Mouse (Mus musculus) testis, adult 2 months (tissue): ENCODE results near the gene Mrfap1.

ENCODE experiments used
- CTCF ChIP-seq: fragments of 200-500 bp; IDR thresholded peaks from 2 replicates; pipeline ENCODE4 v1.5.1; 2012; ENCODE audit warnings: low read depth, mild to moderate bottlenecking, inconsistent platforms, low read length, moderate library complexity; ENCODE audit not compliant: control insufficient read depth, insufficient read depth, insufficient replicate concordance
- POLR2A ChIP-seq: fragments of 200-500 bp; IDR thresholded peaks from 2 replicates; pipeline ENCODE4 v1.6.1; 2012; ENCODE audit warnings: low read depth, mild to moderate bottlenecking, inconsistent platforms, low read length, moderate library complexity; ENCODE audit not compliant: control insufficient read depth

DNA sequence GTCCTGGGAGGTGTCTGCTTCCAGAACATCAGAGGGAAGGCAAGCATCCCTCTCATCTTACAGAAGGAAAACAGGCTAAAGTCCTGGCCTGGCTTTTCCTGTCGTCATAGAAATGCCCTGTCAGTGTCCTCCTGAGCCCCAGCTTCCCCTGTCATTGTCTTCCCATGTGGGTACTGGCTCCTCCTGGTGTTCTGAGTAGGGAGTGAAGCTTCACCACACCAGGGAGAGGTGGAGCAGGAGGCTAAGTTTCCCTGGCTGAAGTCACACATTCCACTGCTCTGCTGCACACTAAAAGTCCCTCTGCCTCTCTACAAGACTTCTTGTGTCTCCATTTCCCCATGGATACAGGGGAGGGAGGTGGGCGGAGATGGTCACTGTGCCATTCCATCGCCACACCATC, 21.2 kb upstream of the Mrfap1 start:
- 0 out of 2 replicates have a peak, but pooled peaks have one; percentile 15 for TF ChIP-seq CTCF
- TF ChIP-seq POLR2A = no peak
